Mouse (Mus musculus) midbrain, embryonic 13.5 days (tissue): ENCODE measurements around the gene Ccdc71l. TPM values are rescaled to one million over a fixed set of nuclear protein-coding genes. Genes with fewer than 3 reads are reported as not detected.

Source experiments
- ATAC-seq: fragments of 200-750 bp; cut with Nextera tagmentation; 2 replicates; pipeline ENCODE4 v1.8.0; 2017; ENCODE audit warnings: mild to moderate bottlenecking, moderate TSS enrichment, moderate library complexity
- H3K27ac ChIP-seq: fragments of 300-500 bp; sonication (generic); 2 replicates; pipeline ENCODE4 v1.5.1; 2015; ENCODE audit warnings: inconsistent platforms, mild to moderate bottlenecking, moderate library complexity
- H3K27me3 ChIP-seq: fragments of 300-500 bp; sonication (generic); 2 replicates; pipeline ENCODE4 v1.6.1; 2015; ENCODE audit warnings: mild to moderate bottlenecking, inconsistent platforms
- H3K36me3 ChIP-seq: fragments of 300-500 bp; sonication (generic); 2 replicates; pipeline ENCODE4 v1.6.1; 2015; ENCODE audit warnings: mild to moderate bottlenecking, inconsistent platforms
- H3K4me1 ChIP-seq: fragments of 300-500 bp; sonication (generic); replicated peaks from 2 replicates; pipeline ENCODE4 v1.6.1; 2015; ENCODE audit warnings: inconsistent platforms
- H3K4me2 ChIP-seq: fragments of 300-500 bp; sonication (generic); replicated peaks from 2 replicates; pipeline ENCODE4 v1.6.1; 2015; ENCODE audit warnings: moderate library complexity, mild to moderate bottlenecking, inconsistent platforms
- H3K4me3 ChIP-seq: fragments of 300-500 bp; sonication (generic); replicated peaks from 2 replicates; pipeline ENCODE4 v1.5.1; 2015; ENCODE audit warnings: mild to moderate bottlenecking, inconsistent platforms
- H3K9ac ChIP-seq: fragments of 300-500 bp; sonication (generic); replicated peaks from 2 replicates; pipeline ENCODE4 v1.6.1; 2015; ENCODE audit warnings: mild to moderate bottlenecking, inconsistent platforms
- H3K9me3 ChIP-seq: fragments of 300-500 bp; sonication (generic); 2 replicates; pipeline ENCODE4 v1.6.1; 2016; ENCODE audit warnings: mild to moderate bottlenecking, inconsistent platforms
- WGBS: fragments of 180-500 bp; shearing (Covaris S2); methylation state at CpG from one replicate; pipeline ENCODE4 v1.1.7; 2015; 5-methylcytosine and 5-hydroxymethylcytosine counted together
- polyA plus RNA-seq: library from polyadenylated mRNA; unstranded; fragments of >200 nt; fragmentation: Nextera tagmentation; extraction: Ambion mirVana; gene quantifications from 2 replicates; pipeline ENCODE4 v1.2.1, GENCODE M21; 2015

Ccdc71l gene
- polyA plus RNA-seq = 2.8 and 4.0 TPM in 2 replicates

DNA sequence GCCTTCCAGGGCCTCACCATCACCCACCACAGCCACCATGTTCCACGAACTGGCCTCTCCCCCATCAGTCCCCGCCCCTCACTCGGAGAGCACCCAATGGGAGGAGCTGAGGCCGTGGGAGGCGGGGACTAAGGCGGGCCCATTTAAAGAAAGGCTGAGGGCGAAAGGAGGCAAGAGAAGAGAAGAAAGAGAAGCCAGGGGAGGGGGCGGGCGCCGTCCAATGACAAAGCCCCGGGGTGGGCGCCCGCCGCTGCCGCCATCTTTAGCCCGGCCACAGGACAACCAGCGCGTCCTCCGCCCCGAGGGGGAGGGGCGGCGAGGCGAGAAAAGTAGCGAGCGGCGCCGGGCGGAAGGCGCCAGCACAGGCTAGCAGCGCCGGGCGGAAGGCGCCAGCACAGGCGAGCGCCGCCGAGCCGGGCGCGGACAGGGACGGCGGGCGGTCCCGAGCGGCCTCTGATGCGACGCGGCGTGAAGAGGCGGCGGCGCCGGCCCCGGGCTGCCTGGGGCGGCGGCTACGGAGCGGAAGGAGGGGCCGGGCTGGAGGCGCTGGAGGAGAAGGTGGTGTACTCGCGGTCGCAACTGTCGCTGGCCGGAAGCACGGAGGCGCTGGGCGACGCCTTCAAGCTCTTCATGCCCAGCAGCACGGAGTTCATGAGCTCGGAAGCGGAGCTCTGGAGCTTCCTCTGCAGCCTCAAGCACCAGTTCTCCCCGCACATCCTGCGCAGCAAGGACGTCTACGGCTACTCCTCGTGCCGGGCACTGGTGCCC is at the start of gene Ccdc71l:
Gene Ccdc71l (plus strand): TSS at position 177 of the 768 bp plus-strand sequence.
- peak within 1 kb of the TSS; percentile 62 for H3K4me2 ChIP-seq
- H3K36me3 ChIP-seq = no peaks in the 10 kb centered on the region
- peak; percentile 94 for ATAC-seq
- WGBS = under 1% methylated on average over 77 of the region's 78 CpGs
- H3K4me3 ChIP-seq = peak within 1 kb of the TSS; percentile 81
- no peaks in the 10 kb centered on the region for H3K27me3 ChIP-seq
- H3K9me3 ChIP-seq = no peaks in the 10 kb centered on the region
- H3K27ac ChIP-seq = peak within 1 kb of the TSS; percentile 95
- peaks cover 29% of the 10 kb centered on the region for H3K4me1 ChIP-seq
- H3K9ac ChIP-seq = peak within 1 kb of the TSS; percentile 97

DNA sequence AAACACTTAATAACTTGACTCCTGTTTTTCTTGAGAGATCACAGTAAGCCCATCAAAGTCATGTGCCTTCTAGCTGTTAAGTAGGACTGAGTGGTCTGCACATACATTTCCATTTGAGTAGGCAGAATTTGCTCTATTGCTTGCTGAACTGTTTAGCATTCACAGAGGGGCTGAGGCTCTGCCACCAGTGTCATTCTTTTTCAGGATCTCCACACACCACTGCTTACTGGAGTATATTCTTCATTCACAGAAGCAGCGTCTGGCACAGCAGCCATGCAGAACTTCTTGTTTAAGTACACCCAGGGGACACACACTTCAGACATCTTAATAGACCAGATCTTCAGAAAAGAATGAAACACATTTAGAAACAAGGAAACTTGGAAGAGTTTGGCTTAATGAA is 39.4 kb upstream of the Ccdc71l start:
- Histone ChIP-seq H3K9ac (no peak overlapping the region), H3K4me2 (no peak overlapping the region), H3K4me3 (no peak overlapping the region), H3K9me3 (no peaks in the 10 kb centered on the region), H3K27me3 (no peaks in the 10 kb centered on the region), H3K27ac (no peak overlapping the region), H3K4me1 (no peaks in the 10 kb centered on the region), H3K36me3 (no peaks in the 10 kb centered on the region)
- 33% methylated on average over 1 of the region's 1 CpGs for WGBS
- peak; percentile 56; the same call in 1 of the 2 replicates for ATAC-seq

DNA sequence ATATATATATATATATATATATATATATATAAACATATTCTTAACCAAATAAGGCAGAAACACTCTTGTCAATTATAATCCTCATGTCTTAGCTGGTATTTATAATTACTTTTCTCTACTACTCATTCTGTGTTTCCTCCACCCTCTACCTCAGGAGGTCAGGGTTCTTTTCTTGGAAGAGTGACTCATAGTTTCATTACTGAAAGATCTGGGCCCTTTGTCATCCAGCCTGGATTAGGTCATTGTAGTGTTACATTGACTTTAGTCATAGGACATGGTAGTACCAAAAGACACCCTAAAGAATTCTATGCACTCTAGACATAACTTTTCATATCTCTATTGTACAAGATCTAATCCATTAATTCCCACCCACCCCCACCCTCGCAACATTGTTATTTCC is 35.0 kb upstream of the Ccdc71l start:
- H3K4me3 ChIP-seq = no peak overlapping the region
- 90% methylated on average over 1 of the region's 1 CpGs for WGBS
- no peaks in the 10 kb centered on the region for H3K4me1 ChIP-seq

DNA sequence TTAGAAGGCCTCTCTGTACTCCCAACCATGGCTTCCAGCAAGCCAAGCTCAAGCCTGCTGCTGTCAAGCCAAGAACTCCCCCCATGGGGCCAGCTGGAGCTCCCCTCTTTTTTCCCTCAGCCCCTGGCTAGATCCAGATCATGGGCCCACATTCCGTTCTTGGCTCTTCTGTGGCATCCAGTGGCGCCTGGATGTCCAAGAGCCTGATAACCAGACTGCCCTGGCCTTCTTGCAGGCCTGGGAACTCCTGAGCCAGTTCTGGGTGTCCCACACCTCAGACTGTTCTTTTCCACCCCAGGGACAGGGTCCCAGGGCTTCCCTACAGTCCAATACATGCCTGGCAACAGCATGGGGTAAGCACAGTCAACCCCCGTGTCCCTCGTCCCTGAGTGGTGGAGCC is 32.4 kb upstream of the Ccdc71l start:
- no peaks in the 10 kb centered on the region for H3K4me1 ChIP-seq
- H3K4me2 ChIP-seq = no peak overlapping the region
- H3K4me3 ChIP-seq = no peak overlapping the region
- no peak overlapping the region for H3K27ac ChIP-seq
- 93% methylated on average over 4 of the region's 4 CpGs for WGBS
- H3K36me3 ChIP-seq = no peaks in the 10 kb centered on the region
- no peak overlapping the region for H3K9ac ChIP-seq
- H3K9me3 ChIP-seq = no peaks in the 10 kb centered on the region
- ATAC-seq = no peak
- no peaks in the 10 kb centered on the region for H3K27me3 ChIP-seq

More for the DNA sequence above, 35.0 kb upstream of the Ccdc71l start:
- no peak overlapping the region for H3K9ac ChIP-seq
- no peaks in the 10 kb centered on the region for H3K36me3 ChIP-seq
- no peak overlapping the region for H3K27ac ChIP-seq
- no peak for ATAC-seq
- no peaks in the 10 kb centered on the region for H3K9me3 ChIP-seq
- no peak overlapping the region for H3K4me2 ChIP-seq
- no peaks in the 10 kb centered on the region for H3K27me3 ChIP-seq

DNA sequence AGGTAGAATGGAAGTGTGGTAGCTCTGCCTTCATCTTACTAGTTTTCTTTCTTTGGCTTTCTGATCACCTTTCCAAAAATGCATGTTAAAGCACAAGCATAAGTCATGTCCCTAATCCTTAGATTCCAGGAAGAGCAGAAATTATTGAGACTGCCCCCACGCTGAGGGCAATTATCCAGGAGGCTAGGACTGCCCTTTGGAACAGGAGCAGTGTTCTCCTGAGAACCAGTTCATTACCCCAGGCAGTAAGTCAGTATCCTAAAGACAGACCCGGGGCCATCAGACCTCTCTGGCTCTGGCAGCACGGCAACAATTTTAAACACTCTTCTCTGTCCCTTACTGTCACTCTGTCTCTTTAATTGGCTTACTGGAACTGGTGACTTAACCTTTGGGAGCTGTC is 30.0 kb upstream of the Ccdc71l start:
- Histone ChIP-seq H3K9ac (no peak overlapping the region), H3K27ac (no peak overlapping the region), H3K27me3 (no peaks in the 10 kb centered on the region), H3K36me3 (no peaks in the 10 kb centered on the region), H3K4me2 (no peak overlapping the region), H3K9me3 (no peaks in the 10 kb centered on the region), H3K4me1 (no peaks in the 10 kb centered on the region), H3K4me3 (no peak overlapping the region)
- WGBS = 88% methylated on average over 3 of the region's 3 CpGs
- no peak for ATAC-seq

DNA sequence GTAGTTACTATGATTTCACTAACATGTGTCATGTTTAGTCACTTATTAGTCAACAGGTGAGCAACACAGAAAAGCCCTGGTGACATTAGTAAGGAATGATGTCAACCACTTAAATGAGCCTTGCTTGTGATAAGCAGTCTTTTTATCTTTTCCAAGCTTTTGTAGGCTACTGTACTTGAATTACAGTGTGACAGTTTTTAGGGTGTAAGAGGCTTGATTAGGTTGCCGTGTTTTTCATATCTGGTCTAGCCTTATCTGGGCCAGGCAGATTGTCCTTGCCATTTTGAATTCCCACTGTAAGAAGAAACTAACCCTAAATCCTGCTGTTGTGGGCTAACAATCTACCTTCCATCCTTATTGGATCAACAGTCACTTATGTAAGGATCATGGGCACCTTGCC is 26.6 kb upstream of the Ccdc71l start:
- no peak overlapping the region for H3K27ac ChIP-seq
- no peaks in the 10 kb centered on the region for H3K36me3 ChIP-seq
- no peak overlapping the region for H3K4me2 ChIP-seq
- H3K27me3 ChIP-seq = no peaks in the 10 kb centered on the region
- H3K9ac ChIP-seq = no peak overlapping the region
- H3K4me3 ChIP-seq = no peak overlapping the region
- no peaks in the 10 kb centered on the region for H3K4me1 ChIP-seq
- H3K9me3 ChIP-seq = peaks cover 4% of the 10 kb centered on the region; the same call in 1 of the 2 replicates
- 93% methylated on average over 1 of the region's 1 CpGs for WGBS
- ATAC-seq = no peak

DNA sequence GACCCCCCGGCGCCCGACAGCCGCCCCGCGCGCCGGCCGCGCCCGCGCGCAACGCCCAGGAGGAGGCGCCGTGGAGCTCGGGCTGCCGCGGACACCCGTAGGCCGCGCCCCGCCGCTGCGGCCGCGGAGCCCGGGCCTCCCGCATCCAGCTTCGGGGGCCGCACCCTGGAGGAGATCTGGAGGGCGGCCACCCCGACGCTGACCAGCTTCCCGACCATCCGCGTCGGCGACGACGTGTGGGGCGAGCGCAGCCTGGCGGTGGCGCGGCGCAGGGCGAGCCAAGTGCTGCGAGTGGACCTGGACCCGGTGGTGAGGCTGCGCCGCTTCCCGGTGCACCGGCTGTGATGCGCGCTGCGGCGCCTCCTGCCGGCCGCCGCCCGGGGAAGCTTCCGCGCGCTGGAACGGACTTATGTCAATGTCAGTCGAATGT is 807 bp downstream of the Ccdc71l start:
- ATAC-seq = peak; percentile 83
- under 1% methylated on average over 51 of the region's 67 CpGs for WGBS

DNA sequence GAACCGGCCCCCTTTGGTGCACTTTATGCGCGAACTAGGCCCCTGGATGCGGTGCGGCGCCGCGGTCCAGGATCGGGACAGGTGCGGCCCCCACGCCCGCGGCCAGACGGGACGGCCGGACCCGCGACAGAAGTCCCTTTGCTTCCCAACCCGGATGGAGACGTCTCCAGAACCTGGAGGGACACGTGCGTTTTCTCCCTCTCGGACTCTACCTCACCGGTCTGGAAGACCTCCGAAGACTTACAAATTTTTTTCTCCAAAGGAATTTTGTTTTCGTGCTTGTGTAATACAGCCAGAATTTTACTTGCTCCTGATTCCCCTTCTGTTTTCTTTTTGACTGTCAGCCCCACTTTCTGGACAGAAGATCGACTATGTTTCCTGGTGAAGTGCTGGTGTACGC is 1.2 kb downstream of the Ccdc71l start:
- peak overlapping the region; percentile 81 for H3K4me3 ChIP-seq
- no peak; the same call in 1 of the 2 replicates for ATAC-seq
- H3K4me2 ChIP-seq = peak overlapping the region; percentile 62
- H3K9me3 ChIP-seq = no peaks in the 10 kb centered on the region
- H3K9ac ChIP-seq = peak overlapping the region; percentile 97
- no peaks in the 10 kb centered on the region for H3K27me3 ChIP-seq
- no peaks in the 10 kb centered on the region for H3K36me3 ChIP-seq
- peaks cover 35% of the 10 kb centered on the region for H3K4me1 ChIP-seq
- peak overlapping the region; percentile 95 for H3K27ac ChIP-seq
- 4% methylated on average over 28 of the region's 28 CpGs for WGBS

More for the DNA sequence above, 807 bp downstream of the Ccdc71l start:
- peak overlapping the region; percentile 81 for H3K4me3 ChIP-seq
- H3K4me1 ChIP-seq = peaks cover 35% of the 10 kb centered on the region
- H3K27me3 ChIP-seq = no peaks in the 10 kb centered on the region
- H3K9ac ChIP-seq = peak overlapping the region; percentile 97
- H3K27ac ChIP-seq = peak overlapping the region; percentile 95
- H3K4me2 ChIP-seq = peak overlapping the region; percentile 62
- no peaks in the 10 kb centered on the region for H3K36me3 ChIP-seq
- no peaks in the 10 kb centered on the region for H3K9me3 ChIP-seq

DNA sequence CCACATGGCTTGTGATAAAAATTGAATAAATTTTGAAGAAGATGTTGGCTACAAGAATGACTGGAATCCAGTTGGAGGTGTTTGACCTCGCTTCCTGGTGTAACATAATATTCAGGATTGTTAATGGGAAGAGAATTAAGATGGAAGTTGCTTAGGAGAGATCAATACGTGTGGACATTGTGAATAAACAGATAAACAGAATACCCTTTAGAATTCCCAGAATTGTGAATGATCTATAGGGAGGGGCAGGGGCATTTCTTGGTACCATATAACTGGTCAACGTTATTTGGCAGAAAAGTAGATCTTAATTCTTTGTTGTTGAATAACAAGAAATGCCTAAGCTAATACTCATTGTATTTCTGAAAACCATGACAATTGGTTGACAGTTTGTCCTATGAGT is 2.0 kb downstream of the Ccdc71l start:
- Histone ChIP-seq H3K27ac (no peak overlapping the region), H3K4me2 (peak overlapping the region; percentile 62), H3K27me3 (no peaks in the 10 kb centered on the region), H3K36me3 (no peaks in the 10 kb centered on the region), H3K4me1 (peaks cover 35% of the 10 kb centered on the region), H3K9me3 (no peaks in the 10 kb centered on the region), H3K9ac (no peak overlapping the region), H3K4me3 (peak overlapping the region; percentile 81)
- 59% methylated on average over 3 of the region's 3 CpGs for WGBS
- no peak for ATAC-seq

DNA sequence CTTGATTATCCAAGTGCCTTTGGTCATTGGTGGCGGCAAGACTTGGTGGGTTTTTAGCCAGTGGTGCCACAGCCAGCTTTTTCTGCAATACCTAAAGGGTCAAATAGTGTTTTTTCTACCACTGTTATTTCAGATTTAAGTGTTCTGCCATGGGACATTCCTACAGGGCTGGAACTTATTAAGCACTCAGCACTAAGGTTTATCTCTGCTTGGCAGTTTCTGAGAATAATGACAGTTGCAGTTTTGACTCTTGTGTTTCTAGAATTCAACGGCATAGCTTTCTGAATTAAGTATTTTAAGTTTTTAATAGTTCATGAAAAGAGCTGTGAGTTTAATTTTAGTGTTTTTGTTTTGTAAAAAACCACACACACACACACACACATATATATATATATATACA is 2.5 kb downstream of the Ccdc71l start:
- H3K27ac ChIP-seq = no peak overlapping the region
- ATAC-seq = no peak

DNA sequence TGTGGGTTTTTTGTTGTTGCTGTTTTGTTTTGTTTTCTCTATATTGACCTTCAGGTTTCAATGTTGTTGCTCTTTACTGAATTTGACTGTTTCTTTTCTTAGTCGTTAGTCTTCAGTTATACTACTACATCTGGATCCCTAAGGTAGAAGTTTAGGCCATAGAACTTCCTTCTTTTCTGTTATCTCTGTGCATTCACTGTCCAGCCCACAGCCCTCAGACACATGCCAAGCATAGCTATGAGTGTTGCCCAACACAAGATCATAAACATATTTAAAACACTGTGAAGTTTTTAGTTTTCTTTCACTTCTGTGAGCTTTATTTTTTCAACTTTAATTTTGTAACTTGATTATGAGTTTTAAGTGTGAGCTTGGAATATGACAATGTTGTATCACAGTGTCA is 41.0 kb downstream of the Ccdc71l start:
- no peak for ATAC-seq
- H3K4me2 ChIP-seq = no peak overlapping the region
- H3K27ac ChIP-seq = no peak overlapping the region
- H3K9me3 ChIP-seq = peaks cover 4% of the 10 kb centered on the region; the same call in 1 of the 2 replicates
- H3K9ac ChIP-seq = no peak overlapping the region
- H3K4me1 ChIP-seq = no peaks in the 10 kb centered on the region
- WGBS = 82% methylated on average over 1 of the region's 1 CpGs
- no peak overlapping the region for H3K4me3 ChIP-seq
- H3K36me3 ChIP-seq = no peaks in the 10 kb centered on the region
- no peaks in the 10 kb centered on the region for H3K27me3 ChIP-seq

More for the DNA sequence above, 2.5 kb downstream of the Ccdc71l start:
- H3K36me3 ChIP-seq = no peaks in the 10 kb centered on the region
- 89% methylated on average over 2 of the region's 2 CpGs for WGBS
- H3K4me3 ChIP-seq = peak overlapping the region; percentile 81
- H3K9ac ChIP-seq = no peak overlapping the region
- H3K4me2 ChIP-seq = peak overlapping the region; percentile 62
- peaks cover 35% of the 10 kb centered on the region for H3K4me1 ChIP-seq
- no peaks in the 10 kb centered on the region for H3K9me3 ChIP-seq
- H3K27me3 ChIP-seq = no peaks in the 10 kb centered on the region

DNA sequence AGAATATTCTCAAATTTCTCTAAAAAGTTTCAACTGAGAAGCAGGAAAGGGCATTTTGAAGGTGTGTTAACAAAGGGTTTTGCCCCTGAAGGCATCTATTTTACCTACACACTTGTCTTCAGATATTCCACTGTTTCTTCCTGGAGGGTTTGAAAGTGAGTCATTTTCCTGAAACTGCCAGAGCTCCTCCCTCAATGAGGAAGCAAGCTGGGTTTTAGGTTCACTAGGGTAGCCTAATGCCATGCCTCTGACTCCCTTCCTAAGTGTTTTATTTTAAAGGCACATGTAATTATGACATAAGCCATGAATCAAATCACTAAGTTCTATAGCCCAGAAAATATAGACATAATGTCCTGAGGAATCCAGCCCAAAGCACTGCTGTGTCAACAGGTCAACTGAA is 49.3 kb downstream of the Ccdc71l start:
- Histone ChIP-seq H3K4me1 (no peaks in the 10 kb centered on the region), H3K9ac (no peak overlapping the region), H3K4me2 (no peak overlapping the region), H3K9me3 (peaks cover 4% of the 10 kb centered on the region; the same call in 1 of the 2 replicates), H3K36me3 (no peaks in the 10 kb centered on the region), H3K27ac (no peak overlapping the region), H3K27me3 (no peaks in the 10 kb centered on the region), H3K4me3 (no peak overlapping the region)
- no peak for ATAC-seq
